Mouse (Mus musculus) ES-Bruce4 (cell line): ENCODE measurements at regions not wholly inside any gene's neighbourhood (a gene's known extent, or its start where the extent isn't known, plus 50 kb on each side); places are given as distances from the start of the nearest gene placed in this dataset.

ENCODE experiments used
- H3K27ac ChIP-seq: 2 replicates; pipeline ENCODE4 v1.5.1; 2012; ENCODE audit warnings: low read length, inconsistent platforms; ENCODE audit not compliant: insufficient read depth
- H3K27me3 ChIP-seq: 2 replicates; pipeline ENCODE4 v1.6.1; 2012; ENCODE audit warnings: mild to moderate bottlenecking, low read length, inconsistent platforms; ENCODE audit not compliant: control insufficient read depth, poor library complexity, insufficient read depth, severe bottlenecking
- H3K36me3 ChIP-seq: 2 replicates; pipeline ENCODE4 v1.6.1; 2012; ENCODE audit warnings: inconsistent platforms, mild to moderate bottlenecking, low read length, moderate library complexity; ENCODE audit not compliant: control insufficient read depth, poor library complexity, insufficient read depth, severe bottlenecking
- H3K4me1 ChIP-seq: one replicate; pipeline ENCODE4 v1.8.1; 2011; ENCODE audit warnings: low read length; ENCODE audit not compliant: control insufficient read depth, insufficient read depth
- H3K4me3 ChIP-seq: 2 replicates; pipeline ENCODE4 v1.5.1; 2011; ENCODE audit warnings: low read depth, mild to moderate bottlenecking, low read length
- H3K9ac ChIP-seq: 2 replicates; pipeline ENCODE4 v1.6.1; 2012; ENCODE audit warnings: low read depth, mild to moderate bottlenecking, inconsistent platforms; ENCODE audit not compliant: poor library complexity, severe bottlenecking
- H3K9me3 ChIP-seq: replicated peaks from 2 replicates; pipeline ENCODE4 v1.6.1; 2012; ENCODE audit warnings: mild to moderate bottlenecking, low read length, inconsistent platforms; ENCODE audit not compliant: control insufficient read depth, poor library complexity, insufficient read depth, severe bottlenecking
- CTCF ChIP-seq: IDR thresholded peaks from one replicate; pipeline ENCODE4 v1.8.1; 2011; ENCODE audit warnings: low read depth, low read length
- EP300 ChIP-seq: IDR thresholded peaks from 2 replicates; pipeline ENCODE4 v1.6.1; 2011; ENCODE audit warnings: low read depth, low read length; ENCODE audit not compliant: insufficient read depth
- POLR2A ChIP-seq: IDR thresholded peaks from one replicate; pipeline ENCODE4 v1.8.1; 2011; ENCODE audit warnings: low read length; ENCODE audit not compliant: insufficient read depth

GRCm38 (mm10) chr4:62781309-62781800 is 184.0 kb upstream of the Zfp618 start:
- H3K9me3 ChIP-seq: no peaks in the 10 kb centered on the region
- no peaks in the 10 kb centered on the region for H3K36me3 ChIP-seq
- H3K9ac ChIP-seq: no peak overlapping the region
- no peaks in the 10 kb centered on the region for H3K4me1 ChIP-seq
- no peak overlapping the region for H3K4me3 ChIP-seq
- H3K27ac ChIP-seq: no peak overlapping the region
- no peak for TF ChIP-seq POLR2A
- TF ChIP-seq CTCF: no peak
- TF ChIP-seq EP300: no peak
- no peaks in the 10 kb centered on the region for H3K27me3 ChIP-seq

- Histone ChIP-seq H3K4me1 (no peaks in the 10 kb centered on the region), H3K9me3 (0 out of 2 replicates have a peak, but pooled peaks cover 3% of the 10 kb centered on the region), H3K27ac (no peak overlapping the region), H3K9ac (no peak overlapping the region), H3K36me3 (no peaks in the 10 kb centered on the region), H3K27me3 (no peaks in the 10 kb centered on the region), H3K4me3 (no peak overlapping the region)
- TF ChIP-seq CTCF (no peak), POLR2A (no peak), EP300 (no peak)
These were observed 179.7 kb upstream of the Zfp618 start for GRCm38 (mm10) chr4:62785711-62786110.

DNA sequence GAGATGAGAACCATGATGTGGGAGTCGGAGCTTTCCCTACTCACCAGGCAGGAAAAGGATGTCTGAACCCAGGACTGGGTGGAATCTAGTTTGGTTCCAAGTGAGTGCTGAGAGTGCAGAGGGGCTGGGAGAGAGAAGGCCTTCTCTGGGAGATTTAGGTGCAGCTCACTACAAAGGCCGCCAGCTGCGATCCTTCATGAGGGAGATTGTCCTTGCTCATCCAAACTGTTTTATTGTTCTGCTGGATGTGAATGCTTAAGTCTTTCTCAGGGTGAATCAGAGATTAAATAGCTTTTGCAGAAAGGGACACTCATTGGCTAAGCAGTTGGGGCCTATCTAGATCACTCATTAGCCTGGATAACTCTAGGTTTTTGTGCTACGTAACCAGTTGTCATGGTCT is 175.7 kb upstream of the Zfp618 start:
- Histone ChIP-seq H3K27me3 (no peaks in the 10 kb centered on the region), H3K9me3 (0 out of 2 replicates have a peak, but pooled peaks cover 3% of the 10 kb centered on the region), H3K4me1 (no peaks in the 10 kb centered on the region), H3K9ac (no peak overlapping the region), H3K27ac (no peak overlapping the region), H3K4me3 (no peak overlapping the region), H3K36me3 (no peaks in the 10 kb centered on the region)
- no peak for TF ChIP-seq CTCF
- no peak for TF ChIP-seq POLR2A
- TF ChIP-seq EP300: no peak

- Histone ChIP-seq H3K4me1 (no peaks in the 10 kb centered on the region), H3K27me3 (no peaks in the 10 kb centered on the region), H3K36me3 (no peaks in the 10 kb centered on the region), H3K9ac (no peak overlapping the region), H3K4me3 (no peak overlapping the region), H3K9me3 (no peaks in the 10 kb centered on the region), H3K27ac (no peak overlapping the region)
- TF ChIP-seq POLR2A (no peak), EP300 (no peak), CTCF (no peak)
These were observed 171.8 kb upstream of the Zfp618 start for GRCm38 (mm10) chr4:62793582-62793981.

- H3K9ac ChIP-seq: no peak overlapping the region
- no peak overlapping the region for H3K4me3 ChIP-seq
- no peaks in the 10 kb centered on the region for H3K36me3 ChIP-seq
These were observed 169.8 kb upstream of the Zfp618 start for GRCm38 (mm10) chr4:62795538-62795937.

DNA sequence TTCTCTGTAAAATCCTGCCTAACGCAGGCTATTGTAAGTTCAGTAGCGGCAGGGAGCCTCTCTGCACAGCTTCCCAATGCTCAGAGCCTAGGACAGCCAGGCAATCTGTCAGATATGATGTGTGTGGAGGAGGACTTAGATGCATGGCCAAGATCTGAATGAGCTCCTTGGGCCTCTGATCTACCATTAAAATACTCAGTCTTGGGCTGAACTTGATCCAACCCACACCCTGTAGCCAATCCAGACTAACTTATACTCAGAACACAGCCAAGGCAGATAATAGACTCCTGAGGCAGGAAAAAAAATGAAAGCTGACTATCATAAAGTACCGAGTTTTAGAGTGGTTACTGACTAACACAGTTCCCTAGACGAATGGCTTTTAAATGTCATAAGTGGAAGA is 165.4 kb upstream of the Zfp618 start:
- Histone ChIP-seq H3K27me3 (no peaks in the 10 kb centered on the region), H3K4me3 (no peak overlapping the region), H3K4me1 (no peaks in the 10 kb centered on the region), H3K9me3 (no peaks in the 10 kb centered on the region), H3K9ac (no peak overlapping the region), H3K27ac (no peak overlapping the region), H3K36me3 (no peaks in the 10 kb centered on the region)
- no peak for TF ChIP-seq EP300
- TF ChIP-seq CTCF: no peak
- no peak for TF ChIP-seq POLR2A

More at GRCm38 (mm10) chr4:62795538-62795937, 169.8 kb upstream of the Zfp618 start:
- no peaks in the 10 kb centered on the region for H3K4me1 ChIP-seq
- no peaks in the 10 kb centered on the region for H3K9me3 ChIP-seq
- no peaks in the 10 kb centered on the region for H3K27me3 ChIP-seq
- TF ChIP-seq EP300 (no peak), CTCF (no peak), POLR2A (no peak)
- no peak overlapping the region for H3K27ac ChIP-seq

- no peaks in the 10 kb centered on the region for H3K9me3 ChIP-seq
- H3K36me3 ChIP-seq: no peaks in the 10 kb centered on the region
- H3K4me1 ChIP-seq: no peaks in the 10 kb centered on the region
- no peak overlapping the region for H3K4me3 ChIP-seq
- H3K9ac ChIP-seq: no peak overlapping the region
- no peaks in the 10 kb centered on the region for H3K27me3 ChIP-seq
- TF ChIP-seq EP300 (no peak), POLR2A (no peak), CTCF (no peak)
- no peak overlapping the region for H3K27ac ChIP-seq
These were observed 159.5 kb upstream of the Zfp618 start for GRCm38 (mm10) chr4:62805841-62806240.
